Mouse (Mus musculus) forebrain, embryonic 13.5 days (tissue): ENCODE results near the gene AU040320. TPM values are rescaled to one million over a fixed set of nuclear protein-coding genes. Genes with fewer than 3 reads are reported as not detected.

Experiments
- ATAC-seq: fragments of 200-750 bp; cut with Nextera tagmentation; 2 replicates; pipeline ENCODE4 v1.8.0; 2017
- H3K27ac ChIP-seq: fragments of 300-500 bp; sonication (generic); 2 replicates; pipeline ENCODE4 v1.5.1; 2015; ENCODE audit warnings: inconsistent platforms, mild to moderate bottlenecking, moderate library complexity
- H3K27me3 ChIP-seq: fragments of 300-500 bp; sonication (generic); 2 replicates; pipeline ENCODE4 v1.6.1; 2015; ENCODE audit warnings: mild to moderate bottlenecking, inconsistent platforms
- H3K36me3 ChIP-seq: fragments of 300-500 bp; sonication (generic); 2 replicates; pipeline ENCODE4 v1.6.1; 2015; ENCODE audit warnings: mild to moderate bottlenecking, inconsistent platforms; ENCODE audit not compliant: poor library complexity, severe bottlenecking
- H3K4me1 ChIP-seq: fragments of 300-500 bp; sonication (generic); 2 replicates; pipeline ENCODE4 v1.6.1; 2015; ENCODE audit warnings: inconsistent platforms
- H3K4me2 ChIP-seq: fragments of 300-500 bp; sonication (generic); 2 replicates; pipeline ENCODE4 v1.6.1; 2015; ENCODE audit warnings: inconsistent platforms, mild to moderate bottlenecking, moderate library complexity
- H3K4me3 ChIP-seq: fragments of 300-500 bp; sonication (generic); 2 replicates; pipeline ENCODE4 v1.5.1; 2015; ENCODE audit warnings: mild to moderate bottlenecking, inconsistent platforms
- H3K9ac ChIP-seq: fragments of 300-500 bp; sonication (generic); 2 replicates; pipeline ENCODE4 v1.6.1; 2015; ENCODE audit warnings: mild to moderate bottlenecking, inconsistent platforms
- H3K9me3 ChIP-seq: fragments of 300-500 bp; sonication (generic); replicated peaks from 2 replicates; pipeline ENCODE4 v1.6.1; 2016; ENCODE audit warnings: inconsistent platforms
- WGBS: fragments of 180-500 bp; shearing (Covaris S2); methylation state at CpG from one replicate; pipeline ENCODE4 v1.1.7; 2015; 5-methylcytosine and 5-hydroxymethylcytosine counted together
- polyA plus RNA-seq: library from polyadenylated mRNA; unstranded; fragments of >200 nt; fragmentation: Nextera tagmentation; extraction: Ambion mirVana; gene quantifications from 2 replicates; pipeline ENCODE4 v1.2.1, GENCODE M21; 2015

AU040320 gene
- polyA plus RNA-seq, 1 experiment from 2014 or later = 32.6 TPM

GRCm38 (mm10) chr4:126752024-126752607 lies 1.2 kb upstream of the AU040320 start:
- Histone ChIP-seq H3K9me3 (no peaks in the 10 kb centered on the region), H3K4me3 (peak overlapping the region; percentile 86), H3K4me1 (peaks cover 71% of the 10 kb centered on the region), H3K36me3 (peaks cover 30% of the 10 kb centered on the region), H3K27ac (peak overlapping the region; percentile 94), H3K9ac (peak overlapping the region; percentile 90), H3K4me2 (peak overlapping the region; percentile 98), H3K27me3 (no peaks in the 10 kb centered on the region)
- ATAC-seq = no peak
- WGBS = 2% methylated on average over 12 of the region's 13 CpGs

- Histone ChIP-seq H3K4me1 (peaks cover 71% of the 10 kb centered on the region), H3K27ac (peak overlapping the region; percentile 94), H3K4me3 (peak overlapping the region; percentile 86), H3K4me2 (peak overlapping the region; percentile 98), H3K9ac (peak overlapping the region; percentile 90), H3K27me3 (no peaks in the 10 kb centered on the region), H3K9me3 (no peaks in the 10 kb centered on the region), H3K36me3 (peaks cover 27% of the 10 kb centered on the region)
- no peak for ATAC-seq
- WGBS = under 1% methylated on average over 23 of the region's 23 CpGs
These were observed 669 bp upstream of the AU040320 start for GRCm38 (mm10) chr4:126752608-126753141.

GRCm38 (mm10) chr4:126754231-126754611 lies 877 bp downstream of the AU040320 start:
- peak overlapping the region; percentile 98 for H3K4me2 ChIP-seq
- peak overlapping the region; percentile 86 for H3K4me3 ChIP-seq
- peak overlapping the region; percentile 94 for H3K27ac ChIP-seq
- peaks cover 58% of the 10 kb centered on the region for H3K4me1 ChIP-seq
- under 1% methylated on average over 12 of the region's 12 CpGs for WGBS
- H3K9ac ChIP-seq = peak overlapping the region; percentile 90
- H3K27me3 ChIP-seq = no peaks in the 10 kb centered on the region
- ATAC-seq = no peak
- H3K9me3 ChIP-seq = no peaks in the 10 kb centered on the region
- peaks cover 23% of the 10 kb centered on the region for H3K36me3 ChIP-seq

- Histone ChIP-seq H3K36me3 (peaks cover 24% of the 10 kb centered on the region), H3K4me1 (peaks cover 52% of the 10 kb centered on the region), H3K4me3 (peak overlapping the region; percentile 86), H3K27ac (no peak overlapping the region), H3K4me2 (peak overlapping the region; percentile 98), H3K9me3 (no peaks in the 10 kb centered on the region), H3K9ac (peak overlapping the region; percentile 90; the same call in 1 of the 2 replicates), H3K27me3 (no peaks in the 10 kb centered on the region)
- 45% methylated on average over 12 of the region's 12 CpGs for WGBS
- no peak for ATAC-seq
These were observed 1.5 kb downstream of the AU040320 start for GRCm38 (mm10) chr4:126754736-126755374.

- H3K9ac ChIP-seq = no peak overlapping the region
- no peak for ATAC-seq
- H3K4me3 ChIP-seq = no peak overlapping the region
- peaks cover 33% of the 10 kb centered on the region for H3K4me1 ChIP-seq
- no peaks in the 10 kb centered on the region for H3K27me3 ChIP-seq
- WGBS = 65% methylated on average over 4 of the region's 4 CpGs
- peaks cover 32% of the 10 kb centered on the region for H3K36me3 ChIP-seq
- no peak overlapping the region for H3K27ac ChIP-seq
- H3K4me2 ChIP-seq = no peak overlapping the region
- no peaks in the 10 kb centered on the region for H3K9me3 ChIP-seq
These were observed 3.4 kb downstream of the AU040320 start for GRCm38 (mm10) chr4:126756766-126757165.

GRCm38 (mm10) chr4:126758299-126758698 lies 5.0 kb downstream of the AU040320 start:
- Histone ChIP-seq H3K4me2 (no peak overlapping the region), H3K27ac (no peak overlapping the region), H3K9me3 (no peaks in the 10 kb centered on the region), H3K4me3 (no peak overlapping the region), H3K9ac (no peak overlapping the region), H3K4me1 (peaks cover 29% of the 10 kb centered on the region), H3K36me3 (peaks cover 38% of the 10 kb centered on the region), H3K27me3 (no peaks in the 10 kb centered on the region)
- WGBS = 83% methylated on average over 5 of the region's 5 CpGs
- ATAC-seq = no peak

GRCm38 (mm10) chr4:126759435-126759834 lies 6.1 kb downstream of the AU040320 start:
- no peak overlapping the region for H3K4me3 ChIP-seq
- WGBS = 91% methylated on average over 2 of the region's 2 CpGs
- no peaks in the 10 kb centered on the region for H3K27me3 ChIP-seq
- no peak overlapping the region for H3K27ac ChIP-seq
- H3K9ac ChIP-seq = no peak overlapping the region
- no peak overlapping the region for H3K4me2 ChIP-seq
- no peaks in the 10 kb centered on the region for H3K9me3 ChIP-seq
- peaks cover 27% of the 10 kb centered on the region for H3K4me1 ChIP-seq
- no peak for ATAC-seq
- peaks cover 38% of the 10 kb centered on the region for H3K36me3 ChIP-seq

GRCm38 (mm10) chr4:126762586-126763359 lies 9.4 kb downstream of the AU040320 start:
- H3K27me3 ChIP-seq = no peaks in the 10 kb centered on the region
- H3K9ac ChIP-seq = no peak overlapping the region
- peaks cover 6% of the 10 kb centered on the region; the same call in 1 of the 2 replicates for H3K4me1 ChIP-seq
- 43% methylated on average over 11 of the region's 11 CpGs for WGBS
- peaks cover 36% of the 10 kb centered on the region for H3K36me3 ChIP-seq
- no peak overlapping the region for H3K27ac ChIP-seq
- no peaks in the 10 kb centered on the region for H3K9me3 ChIP-seq
- ATAC-seq = no peak
- H3K4me3 ChIP-seq = no peak overlapping the region
- no peak overlapping the region for H3K4me2 ChIP-seq

GRCm38 (mm10) chr4:126763483-126763882 lies 10.1 kb downstream of the AU040320 start:
- Histone ChIP-seq H3K4me2 (no peak overlapping the region), H3K27me3 (no peaks in the 10 kb centered on the region), H3K36me3 (peaks cover 31% of the 10 kb centered on the region), H3K4me1 (peaks cover 6% of the 10 kb centered on the region; the same call in 1 of the 2 replicates), H3K27ac (no peak overlapping the region), H3K4me3 (no peak overlapping the region), H3K9ac (no peak overlapping the region), H3K9me3 (no peaks in the 10 kb centered on the region)
- WGBS = 85% methylated on average over 2 of the region's 2 CpGs
- no peak for ATAC-seq

- no peak for ATAC-seq
- no peaks in the 10 kb centered on the region for H3K27me3 ChIP-seq
- 90% methylated on average over 9 of the region's 9 CpGs for WGBS
- no peaks in the 10 kb centered on the region for H3K4me1 ChIP-seq
- H3K36me3 ChIP-seq = peaks cover 22% of the 10 kb centered on the region
- H3K4me3 ChIP-seq = no peak overlapping the region
- H3K4me2 ChIP-seq = no peak overlapping the region
- H3K9ac ChIP-seq = no peak overlapping the region
- no peaks in the 10 kb centered on the region for H3K9me3 ChIP-seq
- H3K27ac ChIP-seq = no peak overlapping the region
These were observed 16.6 kb downstream of the AU040320 start for GRCm38 (mm10) chr4:126769800-126770563.

GRCm38 (mm10) chr4:126770831-126771230 lies 17.5 kb downstream of the AU040320 start:
- H3K9ac ChIP-seq = no peak overlapping the region

More at GRCm38 (mm10) chr4:126770831-126771230, 17.5 kb downstream of the AU040320 start:
- 96% methylated on average over 4 of the region's 4 CpGs for WGBS
- no peaks in the 10 kb centered on the region for H3K4me1 ChIP-seq
- no peaks in the 10 kb centered on the region for H3K9me3 ChIP-seq
- no peaks in the 10 kb centered on the region for H3K27me3 ChIP-seq
- H3K36me3 ChIP-seq = peaks cover 22% of the 10 kb centered on the region
- no peak overlapping the region for H3K4me2 ChIP-seq
- no peak overlapping the region for H3K27ac ChIP-seq
- H3K4me3 ChIP-seq = no peak overlapping the region
- ATAC-seq = no peak
